Mouse (Mus musculus) hindbrain, embryonic 11.5 days (tissue): Measurements from ENCODE around the gene Hist1h4k. TPM values are rescaled to one million over a fixed set of nuclear protein-coding genes. Genes with fewer than 3 reads are reported as not detected.
A peak's percentile ranks its signal among the peaks of the same experiment; 100 is the strongest.
"Not testable (repeated sequence)": the region's sequence is repeated elsewhere in the genome, so short reads cannot be mapped to it uniquely, and the experiment has no call there.

Source experiments
- ATAC-seq: fragments of 200-750 bp; cut with Nextera tagmentation; 2 replicates; pipeline ENCODE4 v1.8.0; 2017; ENCODE audit warnings: mild to moderate bottlenecking, moderate TSS enrichment, moderate library complexity; ENCODE audit not compliant: low FRiP score
- DNase-seq: peaks from one replicate; pipeline ENCODE4 v3.0.0-alpha.2; 2015; ENCODE audit warnings: low spot score
- H3K27ac ChIP-seq: fragments of 300-500 bp; sonication (generic); 2 replicates; pipeline ENCODE4 v1.5.1; 2014; ENCODE audit warnings: mild to moderate bottlenecking, low read depth, low read length
- H3K27me3 ChIP-seq: fragments of 300-500 bp; sonication (generic); 2 replicates; pipeline ENCODE4 v1.6.1; 2014; ENCODE audit warnings: mild to moderate bottlenecking, low read length, moderate library complexity, mixed read lengths; ENCODE audit not compliant: control insufficient read depth, insufficient read depth
- H3K36me3 ChIP-seq: fragments of 300-500 bp; sonication (generic); 2 replicates; pipeline ENCODE4 v1.6.1; 2014; ENCODE audit warnings: mild to moderate bottlenecking, low read length, moderate library complexity, mixed read lengths; ENCODE audit not compliant: control insufficient read depth, insufficient read depth
- H3K4me1 ChIP-seq: fragments of 300-500 bp; sonication (generic); replicated peaks from 2 replicates; pipeline ENCODE4 v1.6.1; 2014; ENCODE audit warnings: low read length, mixed read lengths; ENCODE audit not compliant: control insufficient read depth, insufficient read depth
- H3K4me2 ChIP-seq: fragments of 300-500 bp; sonication (generic); replicated peaks from 2 replicates; pipeline ENCODE4 v1.6.1; 2014; ENCODE audit warnings: mild to moderate bottlenecking, low read depth, low read length
- H3K4me3 ChIP-seq: fragments of 300-500 bp; sonication (generic); 2 replicates; pipeline ENCODE4 v1.5.1; 2014; ENCODE audit warnings: low read depth, low read length
- H3K9ac ChIP-seq: fragments of 300-500 bp; sonication (generic); 2 replicates; pipeline ENCODE4 v1.6.1; 2014; ENCODE audit warnings: low read depth, low read length
- H3K9me3 ChIP-seq: fragments of 300-500 bp; sonication (generic); 2 replicates; pipeline ENCODE4 v1.6.1; 2016; ENCODE audit warnings: low read length; ENCODE audit not compliant: control insufficient read depth
- WGBS: fragments of 180-500 bp; shearing (Covaris S2); extraction: QIAGEN DNeasy Blood & Tissue Kit; methylation state at CpG from one replicate; pipeline ENCODE4 v1.1.7; 2014; 5-methylcytosine and 5-hydroxymethylcytosine counted together
- polyA plus RNA-seq: library from polyadenylated mRNA; unstranded; fragments of >200 nt; fragmentation: Nextera tagmentation; extraction: Ambion mirVana; gene quantifications from 2 replicates; pipeline ENCODE4 v1.2.1, GENCODE M21; 2014

The Hist1h4k gene
- polyA plus RNA-seq, 1 experiment from 2014 or later: 2.4 TPM

DNA sequence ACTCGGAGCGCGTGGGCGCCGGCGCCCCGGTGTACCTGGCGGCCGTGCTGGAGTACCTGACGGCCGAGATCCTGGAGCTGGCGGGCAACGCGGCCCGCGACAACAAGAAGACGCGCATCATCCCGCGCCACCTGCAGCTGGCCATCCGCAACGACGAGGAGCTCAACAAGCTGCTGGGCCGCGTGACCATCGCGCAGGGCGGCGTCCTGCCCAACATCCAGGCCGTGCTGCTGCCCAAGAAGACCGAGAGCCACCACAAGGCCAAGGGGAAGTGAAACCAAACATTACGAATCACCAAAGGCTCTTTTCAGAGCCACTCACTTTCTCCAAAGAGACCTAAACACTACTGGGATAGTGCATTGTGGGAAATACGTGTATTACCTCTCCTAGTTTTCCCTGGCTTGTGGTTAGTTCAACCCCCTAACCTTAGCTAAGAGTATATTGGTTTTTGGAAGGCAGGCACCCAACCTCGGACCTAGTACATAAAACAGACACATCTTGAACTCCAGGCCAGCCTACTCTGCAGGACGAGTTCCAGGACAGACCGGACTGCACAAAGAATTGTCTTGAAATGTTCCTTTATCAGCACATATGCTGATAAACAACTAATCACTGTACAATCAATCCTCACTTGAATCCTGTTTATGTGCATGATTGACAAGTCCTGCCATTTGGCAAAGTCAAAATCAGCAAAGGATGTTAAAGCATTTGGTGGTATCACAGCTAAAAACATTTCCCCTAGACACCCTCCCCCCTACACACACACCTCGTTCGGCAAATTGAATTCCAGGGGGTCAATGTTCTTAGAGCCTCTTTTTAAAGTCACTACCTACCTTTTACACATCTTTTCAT is 33.5 kb downstream of the Hist1h4k start:
- H3K36me3 ChIP-seq, H3K9me3 ChIP-seq, H3K27me3 ChIP-seq, H3K4me1 ChIP-seq: not testable (repeated sequence)
- H3K9ac ChIP-seq: peak overlapping the region; percentile 77
- DNase-seq (peak; percentile 69), ATAC-seq (peak; percentile 31)
- peak overlapping the region; percentile 87 for H3K4me2 ChIP-seq
- WGBS: 1% methylated on average over 9 of the region's 38 CpGs
- peak overlapping the region; percentile 47 for H3K4me3 ChIP-seq
- peak overlapping the region; percentile 93 for H3K27ac ChIP-seq

DNA sequence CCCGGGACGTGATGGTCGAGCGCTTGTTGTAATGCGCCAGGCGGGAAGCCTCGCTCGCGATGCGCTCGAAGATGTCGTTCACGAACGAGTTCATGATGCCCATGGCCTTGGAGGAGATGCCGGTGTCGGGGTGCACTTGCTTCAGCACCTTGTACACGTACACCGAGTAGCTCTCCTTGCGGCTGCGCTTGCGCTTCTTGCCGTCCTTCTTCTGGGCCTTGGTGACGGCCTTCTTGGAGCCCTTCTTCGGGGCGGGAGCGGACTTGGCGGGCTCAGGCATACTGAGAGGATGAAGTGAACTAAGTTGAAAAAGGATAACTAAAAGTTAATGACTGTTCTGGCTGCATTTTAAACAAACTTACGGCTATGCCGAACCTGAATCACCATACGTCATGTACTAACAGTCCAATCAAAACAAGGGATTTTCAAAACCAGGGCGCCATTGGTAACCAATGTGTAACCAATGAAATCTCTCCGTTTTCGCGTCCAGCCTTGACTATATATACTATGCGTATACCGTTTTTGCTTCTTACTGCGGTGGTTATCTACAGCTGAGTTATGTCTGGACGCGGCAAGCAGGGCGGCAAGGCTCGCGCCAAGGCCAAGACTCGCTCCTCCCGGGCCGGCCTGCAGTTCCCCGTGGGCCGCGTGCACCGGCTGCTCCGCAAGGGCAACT is 34.3 kb downstream of the Hist1h4k start, which contains the start of the genes Hist1h2bl and Hist1h2ai:
Gene Hist1h2bl (minus strand): TSS at position 280 of the 676 bp plus-strand sequence.
Gene Hist1h2ai (plus strand): TSS at position 559 of the 676 bp plus-strand sequence.
- H3K4me2 ChIP-seq: peak within 1 kb of the TSS; percentile 87
- under 1% methylated on average over 23 of the region's 50 CpGs for WGBS
- H3K27me3 ChIP-seq, H3K9me3 ChIP-seq, H3K4me1 ChIP-seq, H3K36me3 ChIP-seq: not testable (repeated sequence)
- H3K4me3 ChIP-seq: peak within 1 kb of the TSS; percentile 47
- DNase-seq (peak; percentile 86), ATAC-seq (peak; percentile 95)
- peak within 1 kb of the TSS; percentile 93 for H3K27ac ChIP-seq
- peak within 1 kb of the TSS; percentile 77 for H3K9ac ChIP-seq

DNA sequence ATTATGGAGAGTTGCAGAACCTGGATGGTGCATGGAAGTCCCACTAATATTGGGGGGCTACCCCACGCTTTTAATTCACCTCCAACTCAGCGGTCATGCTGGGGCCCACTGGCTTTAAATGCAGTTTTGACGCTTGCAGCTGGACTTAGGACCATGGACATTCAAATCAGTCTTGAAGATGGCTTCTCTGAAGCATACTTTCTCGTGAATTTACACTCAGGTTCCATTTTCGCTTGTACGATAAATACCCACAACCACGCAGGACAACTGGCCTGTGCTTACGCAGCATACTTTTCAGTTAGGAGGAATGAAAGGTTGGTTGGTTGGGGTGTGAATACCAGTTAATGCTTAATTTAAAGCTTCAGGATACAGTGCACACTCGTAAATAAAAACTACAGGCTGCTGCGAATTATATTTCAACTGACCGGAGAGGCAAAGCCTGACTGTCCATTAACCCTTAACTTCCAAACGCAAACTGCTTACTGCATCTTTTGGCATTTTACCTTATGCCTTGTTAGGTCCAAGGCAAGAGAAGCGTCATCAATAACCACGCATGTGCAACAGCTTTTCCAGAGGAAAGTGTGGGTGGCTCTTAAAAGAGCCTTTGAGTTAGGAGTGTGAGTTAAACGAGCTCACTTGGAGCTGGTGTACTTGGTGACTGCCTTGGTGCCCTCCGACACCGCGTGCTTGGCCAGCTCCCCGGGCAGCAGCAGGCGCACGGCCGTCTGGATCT is 35.0 kb downstream of the Hist1h4k start:
- peak overlapping the region; percentile 69 for H3K4me2 ChIP-seq
- H3K36me3 ChIP-seq: no peaks in the 10 kb centered on the region
- H3K4me3 ChIP-seq: peak overlapping the region; percentile 47
- peaks cover 2% of the 10 kb centered on the region; the same call in 1 of the 2 replicates for H3K4me1 ChIP-seq
- H3K9me3 ChIP-seq: no peaks in the 10 kb centered on the region
- ATAC-seq (no peak), DNase-seq (peak; percentile 62)
- WGBS: 2% methylated on average over 19 of the region's 22 CpGs
- H3K27me3 ChIP-seq: no peaks in the 10 kb centered on the region
- H3K9ac ChIP-seq: peak overlapping the region; percentile 71
- peak overlapping the region; percentile 93 for H3K27ac ChIP-seq

DNA sequence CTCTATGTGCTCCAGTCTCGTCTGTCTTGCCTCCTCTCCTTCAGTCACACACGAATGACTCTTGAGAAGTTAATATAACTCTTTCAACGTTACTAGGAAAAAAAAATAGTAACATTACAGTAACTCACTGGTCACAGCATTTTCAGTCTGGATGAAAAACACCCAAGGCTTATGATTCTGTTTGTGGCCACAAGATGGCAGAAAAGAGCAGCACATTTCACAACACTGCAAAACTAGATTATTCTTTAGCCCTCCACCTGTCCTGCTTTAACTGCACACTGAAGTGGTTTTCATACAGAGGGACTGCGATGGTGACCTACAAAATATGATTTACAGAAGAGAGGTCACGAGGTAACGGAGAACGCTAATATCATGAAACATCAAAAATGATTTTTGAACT is 35.6 kb downstream of the Hist1h4k start:
- Histone ChIP-seq H3K4me1 (peaks cover 2% of the 10 kb centered on the region; the same call in 1 of the 2 replicates), H3K4me3 (peak overlapping the region; percentile 47), H3K36me3 (no peaks in the 10 kb centered on the region), H3K9ac (peak overlapping the region; percentile 71; the same call in 1 of the 2 replicates), H3K27ac (peak overlapping the region; percentile 93), H3K4me2 (peak overlapping the region; percentile 69), H3K27me3 (no peaks in the 10 kb centered on the region), H3K9me3 (no peaks in the 10 kb centered on the region)
- no peak for ATAC-seq
- 1% methylated on average over 7 of the region's 7 CpGs for WGBS
- DNase-seq: peak; percentile 75

- H3K27me3 ChIP-seq: no peaks in the 10 kb centered on the region
- DNase-seq (no peak), ATAC-seq (no peak)
- no peaks in the 10 kb centered on the region for H3K9me3 ChIP-seq
- peak overlapping the region; percentile 30 for H3K4me2 ChIP-seq
- peak overlapping the region; percentile 37 for H3K4me3 ChIP-seq
- no peak overlapping the region for H3K9ac ChIP-seq
- no peaks in the 10 kb centered on the region for H3K36me3 ChIP-seq
- no peaks in the 10 kb centered on the region; the same call in 1 of the 2 replicates for H3K4me1 ChIP-seq
- WGBS: 31% methylated on average over 4 of the region's 4 CpGs
- H3K27ac ChIP-seq: no peak overlapping the region
These were observed 38.6 kb downstream of the Hist1h4k start for GRCm38 (mm10) chr13:21711698-21712097.

DNA sequence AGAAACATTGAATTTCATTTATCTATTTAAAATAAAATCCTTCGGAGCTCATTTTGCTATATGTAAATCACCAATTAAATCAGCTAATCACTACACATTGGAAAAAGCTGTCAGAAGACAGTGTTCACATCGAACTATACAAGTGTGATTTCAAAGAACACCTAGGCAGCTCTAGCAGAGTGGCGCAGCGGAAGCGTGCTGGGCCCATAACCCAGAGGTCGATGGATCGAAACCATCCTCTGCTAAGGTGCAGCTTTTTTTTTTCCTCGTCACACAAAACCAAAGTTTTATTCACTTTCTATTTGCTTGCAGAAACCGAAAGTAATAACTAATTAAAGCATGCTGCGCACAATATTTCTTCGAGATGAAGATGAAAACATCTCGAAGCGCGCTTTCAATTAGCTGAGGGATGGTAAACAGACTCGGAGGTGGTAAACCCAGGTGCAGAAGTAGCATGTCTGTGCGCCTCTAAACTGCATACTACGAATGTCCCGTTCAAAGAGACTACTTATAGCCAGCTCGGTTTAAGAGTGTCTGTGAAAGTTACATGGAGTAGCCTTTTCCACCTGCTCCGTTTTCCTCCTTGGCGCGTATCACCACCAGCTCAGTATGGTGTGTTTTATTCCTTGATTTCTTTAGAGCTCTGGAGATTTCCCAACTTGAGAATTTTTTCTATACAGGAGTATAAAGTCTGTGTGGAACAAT is 39.3 kb downstream of the Hist1h4k start:
- no peaks in the 10 kb centered on the region for H3K27me3 ChIP-seq
- peak overlapping the region; percentile 30 for H3K4me2 ChIP-seq
- DNase-seq: peak; percentile 85
- peak overlapping the region; percentile 5; the same call in 1 of the 2 replicates for H3K9ac ChIP-seq
- peak overlapping the region; percentile 37 for H3K4me3 ChIP-seq
- no peak overlapping the region for H3K27ac ChIP-seq
- no peaks in the 10 kb centered on the region for H3K9me3 ChIP-seq
- ATAC-seq: peak; percentile 83
- 1% methylated on average over 22 of the region's 22 CpGs for WGBS
- H3K4me1 ChIP-seq: no peaks in the 10 kb centered on the region; the same call in 1 of the 2 replicates
- H3K36me3 ChIP-seq: no peaks in the 10 kb centered on the region

DNA sequence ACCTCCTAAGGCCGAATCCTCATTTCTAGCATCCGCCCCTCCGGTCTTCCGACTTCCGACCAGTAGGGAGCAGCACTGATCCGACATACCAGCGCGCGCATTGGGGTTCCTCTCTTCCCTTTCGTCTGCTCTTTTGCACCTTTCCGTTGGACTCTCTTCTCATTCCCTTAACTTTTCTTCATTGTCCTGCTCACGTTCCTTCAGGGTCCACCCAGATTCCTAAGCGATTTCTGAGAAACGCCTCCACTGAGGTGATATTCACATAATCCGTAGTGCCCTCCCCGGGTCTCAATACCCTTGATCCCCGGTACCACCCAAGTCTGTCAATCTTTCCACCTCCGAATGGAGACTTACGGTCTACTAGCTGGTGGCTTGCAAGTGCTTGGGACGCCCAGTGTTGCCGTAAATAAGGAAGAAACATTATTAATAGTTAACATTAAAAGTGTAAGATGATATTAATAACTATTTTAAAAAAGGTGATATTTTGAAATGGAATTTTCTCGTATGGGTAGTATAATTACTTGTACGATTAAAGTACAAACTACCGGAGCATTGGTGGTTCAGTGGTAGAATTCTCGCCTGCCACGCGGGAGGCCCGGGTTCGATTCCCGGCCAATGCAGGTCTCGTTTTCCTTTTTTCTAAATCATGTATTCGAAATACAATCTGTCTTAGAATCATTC is 40.1 kb downstream of the Hist1h4k start:
- peak; percentile 87 for ATAC-seq
- peak; percentile 92 for DNase-seq
- Histone ChIP-seq H3K9me3 (no peaks in the 10 kb centered on the region), H3K4me3 (peak overlapping the region; percentile 43), H3K27ac (no peak overlapping the region), H3K9ac (peak overlapping the region; percentile 48), H3K4me2 (peak overlapping the region; percentile 22), H3K27me3 (no peaks in the 10 kb centered on the region), H3K4me1 (no peaks in the 10 kb centered on the region; the same call in 1 of the 2 replicates), H3K36me3 (no peaks in the 10 kb centered on the region)
- WGBS: under 1% methylated on average over 32 of the region's 32 CpGs
